Mouse (Mus musculus): ENCODE results near the gene Acss1. TPM values are rescaled to one million over a fixed set of nuclear protein-coding genes. Genes with fewer than 3 reads are reported as not detected.

The Acss1 gene
- polyA plus RNA-seq, 1 experiment from 2014 or later: 8.4 TPM

DNA sequence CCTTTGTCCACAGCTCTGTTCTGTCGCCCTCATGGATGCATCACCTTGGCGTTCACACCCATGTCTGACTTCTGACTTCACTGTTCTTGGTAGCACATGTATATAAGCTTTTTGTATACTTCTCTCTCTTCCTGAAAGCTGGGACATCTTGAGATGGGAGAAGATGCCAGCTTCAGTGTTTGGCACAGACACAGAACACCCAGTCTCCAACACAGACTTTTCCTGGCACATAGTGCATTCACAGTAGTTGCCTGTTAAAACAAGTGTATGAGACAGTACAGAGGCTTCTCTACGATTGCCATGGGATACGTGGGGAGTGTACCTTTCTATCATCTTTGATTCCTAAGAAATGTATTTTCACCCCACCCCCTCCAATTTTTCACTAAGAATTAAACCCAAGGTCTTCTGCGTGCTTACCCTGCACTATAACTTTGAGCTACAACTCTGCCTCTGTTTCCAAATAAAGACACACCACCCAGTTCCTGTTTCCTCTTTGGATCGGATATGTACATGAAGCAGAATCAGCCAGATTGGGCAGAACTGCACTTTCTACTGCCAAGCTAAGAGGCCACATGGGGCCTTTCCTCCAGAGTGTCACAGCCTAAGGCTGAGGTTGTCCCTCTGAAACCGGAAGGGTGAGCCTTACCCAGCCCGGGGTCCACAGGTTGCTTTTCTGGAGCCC, 3.5 kb upstream of the Acss1 start:
- no peak for ATAC-seq (ENCODE audit: insufficient number of reproducible peaks, insufficient read depth, low FRiP score, low read depth)
- Histone ChIP-seq H3K4me2 (ENCODE audit: low read length) (no peak overlapping the region), H3K36me3 (ENCODE audit: control insufficient read depth, insufficient read depth, low read length) (no peaks in the 10 kb centered on the region), H3K4me1 (ENCODE audit: control insufficient read depth in 2 of 2, insufficient read depth in 2 of 2, low read length in 2 of 2) (peaks cover 10 to 12% of the 10 kb centered on the region in 2 experiments; a peak in 3 of 4 replicates), H3K9me3 (ENCODE audit: control insufficient read depth, low read length) (no peaks in the 10 kb centered on the region), H3K4me3 (ENCODE audit: control insufficient read depth in 1 of 2, insufficient read depth in 1 of 2, low read depth in 1 of 2, low read length in 2 of 2) (no peak overlapping the region), H3K27me3 (ENCODE audit: control insufficient read depth, insufficient read depth, low read length) (no peaks in the 10 kb centered on the region), H3K9ac (ENCODE audit: low read length) (no peak overlapping the region), H3K27ac (replicated peaks in 1 of 2; ENCODE audit: control insufficient read depth in 1 of 2, insufficient read depth in 1 of 2, low read depth in 2 of 2, low read length in 2 of 2) (no peak overlapping the region)
- 71% methylated on average over 8 of the region's 8 CpGs for WGBS

DNA sequence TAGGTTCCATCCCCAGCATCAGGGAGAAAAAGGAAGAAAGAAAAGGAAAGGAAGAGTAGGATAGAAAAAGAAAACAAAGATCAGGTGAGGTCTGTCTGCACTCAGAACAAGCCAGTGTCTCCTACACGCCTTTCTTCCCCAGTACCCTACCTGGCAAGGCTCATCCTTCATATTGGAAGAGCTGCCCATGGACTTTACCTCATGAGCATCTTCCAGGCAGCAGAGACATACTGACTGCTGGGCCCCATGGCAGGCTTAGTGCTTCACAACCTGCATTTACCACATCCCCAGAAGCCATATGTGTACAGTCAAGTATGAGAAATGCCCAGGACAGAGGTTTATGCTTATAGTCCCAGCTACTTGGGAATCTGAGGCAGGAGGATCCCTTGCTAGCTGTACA, 2.6 kb upstream of the Acss1 start:
- peaks cover 10 to 12% of the 10 kb centered on the region in 2 experiments; a peak in 3 of 4 replicates for H3K4me1 ChIP-seq (ENCODE audit: control insufficient read depth in 2 of 2, insufficient read depth in 2 of 2, low read length in 2 of 2)
- no peaks in the 10 kb centered on the region for H3K27me3 ChIP-seq (ENCODE audit: control insufficient read depth, insufficient read depth, low read length)
- ATAC-seq (ENCODE audit: insufficient number of reproducible peaks, insufficient read depth, low FRiP score, low read depth): no peak
- H3K4me2 ChIP-seq (ENCODE audit: low read length): no peak overlapping the region
- no peaks in the 10 kb centered on the region for H3K9me3 ChIP-seq (ENCODE audit: control insufficient read depth, low read length)
- H3K9ac ChIP-seq (ENCODE audit: low read length): no peak overlapping the region
- no peak overlapping the region for H3K4me3 ChIP-seq (ENCODE audit: control insufficient read depth in 1 of 2, insufficient read depth in 1 of 2, low read depth in 1 of 2, low read length in 2 of 2)
- H3K36me3 ChIP-seq (ENCODE audit: control insufficient read depth, insufficient read depth, low read length): no peaks in the 10 kb centered on the region
- no peak overlapping the region for H3K27ac ChIP-seq (replicated peaks in 1 of 2; ENCODE audit: control insufficient read depth in 1 of 2, insufficient read depth in 1 of 2, low read depth in 2 of 2, low read length in 2 of 2)
- WGBS: 75% methylated on average over 1 of the region's 1 CpGs

DNA sequence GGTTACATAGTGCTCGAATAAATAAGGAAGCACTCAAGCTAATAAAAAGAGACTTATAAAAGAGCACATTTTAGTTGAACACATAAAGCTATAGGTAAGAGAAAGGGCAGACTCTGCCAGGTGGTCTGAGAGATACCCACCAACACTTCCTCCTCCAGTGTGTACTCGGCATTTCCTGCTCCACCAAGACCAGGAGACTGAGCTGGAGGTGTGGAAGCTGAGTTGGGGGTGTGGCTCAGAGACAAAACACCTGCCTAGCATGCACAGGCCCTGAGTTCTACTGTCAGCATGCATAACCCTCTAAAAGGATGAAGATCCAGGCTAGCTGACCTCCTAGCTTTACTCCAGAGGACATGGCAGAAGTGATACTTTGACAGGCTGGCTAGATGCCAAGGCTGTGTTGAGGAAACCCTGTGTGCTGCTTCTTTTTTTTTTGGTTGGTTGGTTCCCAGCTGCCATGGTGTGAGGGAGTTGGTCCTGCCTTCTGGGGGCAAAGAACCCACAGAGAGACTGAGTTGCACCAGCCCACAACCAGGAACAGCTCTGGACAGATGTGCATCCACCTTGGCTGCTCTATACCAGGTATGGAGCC, 1.2 kb upstream of the Acss1 start:
- Histone ChIP-seq H3K27me3 (ENCODE audit: control insufficient read depth, insufficient read depth, low read length) (no peaks in the 10 kb centered on the region), H3K27ac (replicated peaks in 1 of 2; ENCODE audit: control insufficient read depth in 1 of 2, insufficient read depth in 1 of 2, low read depth in 2 of 2, low read length in 2 of 2) (no peak overlapping the region), H3K9me3 (ENCODE audit: control insufficient read depth, low read length) (no peaks in the 10 kb centered on the region), H3K9ac (ENCODE audit: low read length) (no peak overlapping the region), H3K4me1 (ENCODE audit: control insufficient read depth in 2 of 2, insufficient read depth in 2 of 2, low read length in 2 of 2) (peaks cover 10 to 14% of the 10 kb centered on the region in 2 experiments; a peak in 3 of 4 replicates), H3K4me2 (ENCODE audit: low read length) (no peak overlapping the region), H3K4me3 (ENCODE audit: control insufficient read depth in 1 of 2, insufficient read depth in 1 of 2, low read depth in 1 of 2, low read length in 2 of 2) (no peak overlapping the region), H3K36me3 (ENCODE audit: control insufficient read depth, insufficient read depth, low read length) (no peaks in the 10 kb centered on the region)
- WGBS: 76% methylated on average over 2 of the region's 2 CpGs
- no peak for ATAC-seq (ENCODE audit: insufficient number of reproducible peaks, insufficient read depth, low FRiP score, low read depth)

DNA sequence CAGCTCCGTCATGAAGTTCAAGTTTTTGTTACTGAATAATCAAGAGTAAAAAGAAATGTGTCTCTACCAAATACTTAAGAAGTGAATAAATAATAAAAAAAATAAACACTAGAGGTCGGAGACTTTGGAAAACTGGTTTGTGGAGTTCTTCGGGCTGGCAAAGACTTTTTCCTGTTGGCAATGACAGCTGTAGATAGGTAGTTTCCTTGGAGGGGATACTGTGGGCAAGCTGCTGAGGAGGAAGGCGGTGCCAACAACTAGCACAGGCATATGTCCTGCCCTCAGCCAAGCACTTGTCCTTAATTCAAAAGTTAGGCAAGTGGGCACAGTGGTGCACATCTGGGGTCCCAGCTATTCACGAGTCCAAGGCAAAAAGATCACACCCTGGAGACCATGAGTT, 656 bp upstream of the Acss1 start:
- Histone ChIP-seq H3K4me3 (ENCODE audit: control insufficient read depth in 1 of 2, insufficient read depth in 1 of 2, low read depth in 1 of 2, low read length in 2 of 2) (no peak overlapping the region), H3K27me3 (ENCODE audit: control insufficient read depth, insufficient read depth, low read length) (no peaks in the 10 kb centered on the region), H3K9me3 (ENCODE audit: control insufficient read depth, low read length) (no peaks in the 10 kb centered on the region), H3K36me3 (ENCODE audit: control insufficient read depth, insufficient read depth, low read length) (no peaks in the 10 kb centered on the region), H3K4me2 (ENCODE audit: low read length) (peak overlapping the region; percentile 98; the same call in 1 of the 2 replicates), H3K9ac (ENCODE audit: low read length) (no peak overlapping the region), H3K27ac (replicated peaks in 1 of 2; ENCODE audit: control insufficient read depth in 1 of 2, insufficient read depth in 1 of 2, low read depth in 2 of 2, low read length in 2 of 2) (no peak overlapping the region), H3K4me1 (ENCODE audit: control insufficient read depth in 2 of 2, insufficient read depth in 2 of 2, low read length in 2 of 2) (peaks cover 14 to 15% of the 10 kb centered on the region in 2 experiments; a peak in 3 of 4 replicates)
- ATAC-seq (ENCODE audit: insufficient number of reproducible peaks, insufficient read depth, low FRiP score, low read depth): no peak
- WGBS: 85% methylated on average over 5 of the region's 5 CpGs

DNA sequence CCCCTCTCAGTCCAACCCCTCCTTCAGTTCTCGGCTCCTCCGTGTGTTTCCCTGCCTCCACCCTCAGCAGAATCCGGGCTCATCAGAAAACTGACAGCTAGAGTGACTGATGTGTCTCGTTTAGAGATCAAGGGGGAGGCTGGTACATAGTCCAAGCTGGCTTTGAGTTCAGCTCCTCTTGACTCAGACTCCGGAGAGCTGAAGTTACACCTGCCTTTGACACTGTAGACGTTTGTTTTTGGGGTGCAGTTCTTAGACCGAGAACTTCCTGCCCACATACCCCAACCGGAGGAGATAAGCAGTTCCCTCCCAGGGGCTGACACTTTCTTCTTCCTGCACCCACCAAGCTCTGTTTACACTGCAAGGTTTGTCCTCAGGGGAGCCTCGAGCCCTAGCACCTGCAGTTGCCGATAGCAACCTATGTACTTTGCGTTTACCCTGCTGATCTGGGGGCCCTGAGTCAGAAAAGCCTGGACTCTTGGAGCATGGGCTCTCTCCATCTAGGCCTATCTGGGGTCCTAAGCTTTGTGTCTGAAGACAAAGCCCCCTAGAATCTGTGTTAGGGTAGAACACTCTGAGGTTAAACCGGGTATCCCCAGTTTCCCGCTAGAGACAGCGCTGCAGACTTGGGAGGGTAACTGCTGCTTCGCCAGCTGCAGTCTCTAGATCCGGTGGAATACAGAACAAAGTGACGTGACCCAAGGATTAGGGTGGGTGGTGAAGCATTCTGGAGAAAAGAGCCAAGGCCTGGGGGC, 1.1 kb downstream of the Acss1 start:
- peak overlapping the region; percentile 56 to 80 for H3K4me3 ChIP-seq (ENCODE audit: control insufficient read depth in 1 of 2, insufficient read depth in 1 of 2, low read depth in 1 of 2, low read length in 2 of 2)

DNA sequence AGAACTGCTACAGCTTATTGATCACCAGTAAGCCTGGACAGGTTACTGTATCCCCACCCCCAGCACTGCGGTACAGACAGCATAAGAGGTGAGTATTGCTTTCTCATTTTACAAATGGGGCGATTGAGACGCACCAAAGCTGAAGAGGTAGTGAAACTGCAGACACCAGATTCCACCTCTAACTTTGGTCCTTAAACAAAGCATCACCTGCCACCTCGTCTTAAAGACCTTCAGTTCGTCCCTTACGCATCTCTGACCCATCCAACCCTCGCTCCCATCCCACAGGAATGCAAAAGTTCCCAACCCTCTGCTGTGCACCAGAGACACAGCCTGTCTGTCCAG, 1.6 kb downstream of the Acss1 start:
- WGBS: 44% methylated on average over 7 of the region's 7 CpGs
- Histone ChIP-seq H3K4me2 (ENCODE audit: low read length) (peak overlapping the region; percentile 98), H3K27me3 (ENCODE audit: control insufficient read depth, insufficient read depth, low read length) (no peaks in the 10 kb centered on the region), H3K9ac (ENCODE audit: low read length) (peak overlapping the region; percentile 67), H3K4me3 (ENCODE audit: control insufficient read depth in 1 of 2, insufficient read depth in 1 of 2, low read depth in 1 of 2, low read length in 2 of 2) (peak overlapping the region; percentile 56 to 80; a peak in 3 of 4 replicates), H3K36me3 (ENCODE audit: control insufficient read depth, insufficient read depth, low read length) (no peaks in the 10 kb centered on the region), H3K4me1 (ENCODE audit: control insufficient read depth in 2 of 2, insufficient read depth in 2 of 2, low read length in 2 of 2) (peaks cover 17 to 27% of the 10 kb centered on the region in 2 experiments), H3K9me3 (ENCODE audit: control insufficient read depth, low read length) (no peaks in the 10 kb centered on the region), H3K27ac (replicated peaks in 1 of 2; ENCODE audit: control insufficient read depth in 1 of 2, insufficient read depth in 1 of 2, low read depth in 2 of 2, low read length in 2 of 2) (no peak overlapping the region)
- no peak for ATAC-seq (ENCODE audit: insufficient number of reproducible peaks, insufficient read depth, low FRiP score, low read depth)

More for the DNA sequence above, 1.1 kb downstream of the Acss1 start:
- peak overlapping the region; percentile 98 for H3K4me2 ChIP-seq (ENCODE audit: low read length)
- H3K9ac ChIP-seq (ENCODE audit: low read length): peak overlapping the region; percentile 67
- no peak overlapping the region for H3K27ac ChIP-seq (replicated peaks in 1 of 2; ENCODE audit: control insufficient read depth in 1 of 2, insufficient read depth in 1 of 2, low read depth in 2 of 2, low read length in 2 of 2)
- peaks cover 17 to 27% of the 10 kb centered on the region in 2 experiments for H3K4me1 ChIP-seq (ENCODE audit: control insufficient read depth in 2 of 2, insufficient read depth in 2 of 2, low read length in 2 of 2)
- no peaks in the 10 kb centered on the region for H3K27me3 ChIP-seq (ENCODE audit: control insufficient read depth, insufficient read depth, low read length)
- H3K36me3 ChIP-seq (ENCODE audit: control insufficient read depth, insufficient read depth, low read length): no peaks in the 10 kb centered on the region
- H3K9me3 ChIP-seq (ENCODE audit: control insufficient read depth, low read length): no peaks in the 10 kb centered on the region
- 5% methylated on average over 17 of the region's 17 CpGs for WGBS
- no peak; the same call in 1 of the 2 replicates for ATAC-seq (ENCODE audit: insufficient number of reproducible peaks, insufficient read depth, low FRiP score, low read depth)

DNA sequence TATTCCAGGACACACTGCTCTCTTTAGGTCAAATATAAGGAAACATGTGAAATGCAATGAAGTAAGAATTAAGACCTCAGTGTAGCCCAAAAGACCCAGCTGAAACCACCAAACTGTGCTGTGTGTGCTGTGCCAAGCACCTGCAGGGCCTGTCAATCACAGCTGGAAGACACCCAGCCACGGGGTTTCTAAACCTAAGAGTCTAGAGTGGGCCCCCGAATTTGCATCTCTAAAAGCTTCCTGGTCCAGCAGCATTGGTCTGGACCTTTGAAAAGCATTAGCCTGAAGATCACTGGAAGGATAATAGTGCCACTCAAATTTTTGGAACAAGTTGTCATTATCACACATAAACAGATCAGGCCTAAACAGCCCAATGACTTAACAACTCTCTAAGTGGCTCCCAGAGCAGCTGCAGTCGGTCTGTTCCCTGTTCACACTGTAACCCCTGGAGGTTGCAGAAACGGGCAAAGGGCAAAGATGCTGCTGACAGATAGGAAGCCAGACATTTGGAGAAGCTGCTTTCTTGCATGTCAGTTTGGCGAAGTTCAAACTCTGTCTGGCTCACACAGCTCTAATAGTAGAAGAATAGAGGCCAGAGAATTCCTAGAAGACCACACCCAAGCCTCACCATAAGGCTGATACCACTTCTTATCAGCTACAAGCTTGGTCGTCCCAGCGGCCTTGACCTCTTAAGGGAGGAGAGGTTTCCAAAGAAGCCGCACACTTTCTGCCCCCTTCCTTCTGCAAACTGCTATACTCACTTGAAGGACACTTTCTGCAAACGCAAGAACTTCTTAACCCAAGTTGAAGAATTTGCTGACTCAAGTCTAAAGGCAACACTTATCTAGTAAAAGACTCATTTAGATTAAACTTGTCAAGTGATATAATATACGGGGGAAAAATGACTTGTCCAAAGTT, 2.5 kb downstream of the Acss1 start:
- no peak overlapping the region for H3K27ac ChIP-seq (replicated peaks in 1 of 2; ENCODE audit: control insufficient read depth in 1 of 2, insufficient read depth in 1 of 2, low read depth in 2 of 2, low read length in 2 of 2)
- H3K27me3 ChIP-seq (ENCODE audit: control insufficient read depth, insufficient read depth, low read length): no peaks in the 10 kb centered on the region
- ATAC-seq (ENCODE audit: insufficient number of reproducible peaks, insufficient read depth, low FRiP score, low read depth): no peak
- H3K4me3 ChIP-seq (ENCODE audit: control insufficient read depth in 1 of 2, insufficient read depth in 1 of 2, low read depth in 1 of 2, low read length in 2 of 2): no peak overlapping the region
- WGBS: 38% methylated on average over 10 of the region's 10 CpGs
- H3K4me1 ChIP-seq (ENCODE audit: control insufficient read depth in 2 of 2, insufficient read depth in 2 of 2, low read length in 2 of 2): peaks cover 17 to 27% of the 10 kb centered on the region in 2 experiments
- no peak overlapping the region for H3K9ac ChIP-seq (ENCODE audit: low read length)
- H3K4me2 ChIP-seq (ENCODE audit: low read length): no peak overlapping the region
- H3K9me3 ChIP-seq (ENCODE audit: control insufficient read depth, low read length): no peaks in the 10 kb centered on the region
- no peaks in the 10 kb centered on the region for H3K36me3 ChIP-seq (ENCODE audit: control insufficient read depth, insufficient read depth, low read length)

Measured in heart, embryonic 14.5 days (tissue).